Mouse (Mus musculus): ENCODE measurements at regions not wholly inside any gene's neighbourhood (a gene's known extent, or its start where the extent isn't known, plus 50 kb on each side); places are given as distances from the start of the nearest gene placed in this dataset.
"Not testable (repeated sequence)": the region's sequence is repeated elsewhere in the genome, so short reads cannot be mapped to it uniquely, and the experiment has no call there.

DNA sequence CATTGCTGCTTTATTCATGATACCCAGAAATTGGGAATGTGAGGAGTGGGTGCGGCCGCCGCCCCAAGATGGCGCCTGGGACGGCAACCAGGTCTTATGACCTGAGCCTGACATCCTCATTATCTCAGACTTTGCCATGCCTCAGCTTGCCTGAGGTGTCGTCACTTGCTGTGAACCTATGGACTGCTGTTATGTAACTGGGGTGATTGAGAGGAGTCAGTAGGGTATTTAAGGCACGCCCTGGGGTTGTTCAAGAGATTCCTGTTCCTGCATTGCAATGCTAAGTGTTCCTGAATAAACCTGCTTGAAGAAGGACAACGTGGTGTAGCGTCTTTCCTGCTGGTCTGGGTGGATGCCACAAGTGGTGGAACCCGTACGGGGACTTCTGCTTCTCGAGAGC, 211.4 kb upstream of the Pou3f2 start:
- 94% methylated on average over 12 of the region's 12 CpGs for WGBS
- Histone ChIP-seq H3K9ac (ENCODE audit: low read length) (no peak overlapping the region), H3K27me3 (ENCODE audit: control insufficient read depth, insufficient read depth, low read length) (no peaks in the 10 kb centered on the region), H3K36me3 (ENCODE audit: control insufficient read depth, insufficient read depth, low read length) (no peaks in the 10 kb centered on the region), H3K4me3 (ENCODE audit: low read depth, low read length) (no peak overlapping the region), H3K4me2 (ENCODE audit: low read depth, low read length, severe bottlenecking) (no peak overlapping the region), H3K9me3 (ENCODE audit: control insufficient read depth, low read length) (no peaks in the 10 kb centered on the region; the same call in 1 of the 2 replicates), H3K27ac (ENCODE audit: low read depth, low read length) (no peak overlapping the region), H3K4me1 (replicated peaks; ENCODE audit: control insufficient read depth, insufficient read depth, low read length) (no peaks in the 10 kb centered on the region)
- ATAC-seq (replicated peaks; ENCODE audit: low FRiP score) (no peak), DNase-seq (ENCODE audit: low spot score) (no peak)

DNA sequence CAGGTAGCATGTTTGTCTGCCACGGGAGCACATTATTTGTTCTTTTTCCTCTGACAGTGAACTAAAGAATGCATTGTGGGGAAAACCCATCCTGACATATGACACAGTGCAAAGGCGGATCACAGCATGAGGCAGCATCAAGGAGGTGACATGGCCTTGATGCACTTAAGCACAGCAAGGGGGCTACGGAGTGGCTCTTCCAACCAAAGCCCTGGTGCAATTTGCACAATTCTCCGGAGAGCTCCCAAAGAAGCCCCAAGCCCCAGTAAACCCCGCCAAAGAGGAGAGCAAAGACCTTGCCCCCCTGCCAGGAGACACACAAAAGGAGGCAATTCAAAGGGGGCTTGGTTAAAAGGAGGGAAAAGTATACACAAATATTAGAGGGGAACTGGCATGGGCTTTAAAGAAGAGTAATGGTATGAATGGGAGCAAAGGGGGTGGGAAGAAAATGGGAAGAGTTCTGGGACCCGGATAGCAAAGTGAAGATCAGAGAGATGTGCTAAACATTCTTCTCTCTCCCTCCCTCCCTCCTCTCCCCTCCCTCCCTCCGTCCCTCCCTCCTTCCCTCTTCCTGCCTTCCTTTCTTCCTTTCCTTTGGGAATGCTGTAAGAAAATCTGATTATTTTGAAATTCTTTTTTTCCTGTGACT, 179.7 kb upstream of the Pou3f2 start:
- H3K9ac ChIP-seq (ENCODE audit: low read length): no peak overlapping the region
- peak overlapping the region; percentile 15; the same call in 1 of the 2 replicates for H3K4me2 ChIP-seq (ENCODE audit: low read depth, low read length, severe bottlenecking)
- no peaks in the 10 kb centered on the region for H3K27me3 ChIP-seq (ENCODE audit: control insufficient read depth, insufficient read depth, low read length)
- no peak overlapping the region for H3K4me3 ChIP-seq (ENCODE audit: low read depth, low read length)
- ATAC-seq (replicated peaks; ENCODE audit: low FRiP score) (peak; percentile 82), DNase-seq (ENCODE audit: low spot score) (peak; percentile 53)
- no peak overlapping the region for H3K27ac ChIP-seq (ENCODE audit: low read depth, low read length)
- peaks cover 4% of the 10 kb centered on the region; the same call in 1 of the 2 replicates for H3K4me1 ChIP-seq (replicated peaks; ENCODE audit: control insufficient read depth, insufficient read depth, low read length)
- no peaks in the 10 kb centered on the region for H3K9me3 ChIP-seq (ENCODE audit: control insufficient read depth, low read length)
- H3K36me3 ChIP-seq (ENCODE audit: control insufficient read depth, insufficient read depth, low read length): no peaks in the 10 kb centered on the region
- 1% methylated on average over 7 of the region's 7 CpGs for WGBS

DNA sequence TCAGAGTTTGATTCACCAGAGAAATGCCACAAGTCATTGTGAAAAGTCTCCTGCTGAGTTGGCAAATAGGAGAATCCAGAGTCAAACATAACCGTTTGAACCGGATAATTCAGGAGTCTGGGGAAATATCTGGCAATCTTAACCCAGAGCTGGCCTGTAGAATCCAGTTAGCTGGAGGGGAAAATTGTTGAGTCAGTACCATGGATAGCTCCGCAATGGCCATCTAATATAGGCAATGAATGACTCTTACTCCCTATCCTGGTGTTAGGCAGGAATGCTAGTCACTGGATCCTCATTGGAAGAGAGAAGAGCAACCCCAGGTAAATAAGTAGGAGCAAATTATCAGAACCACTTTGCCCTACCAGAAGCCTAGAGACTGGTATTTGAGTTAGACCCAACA, 157.4 kb upstream of the Pou3f2 start:
- no peaks in the 10 kb centered on the region for H3K27me3 ChIP-seq (ENCODE audit: control insufficient read depth, insufficient read depth, low read length)
- H3K9me3 ChIP-seq (ENCODE audit: control insufficient read depth, low read length): no peaks in the 10 kb centered on the region
- DNase-seq (ENCODE audit: low spot score) (no peak), ATAC-seq (replicated peaks; ENCODE audit: low FRiP score) (no peak)
- no peak overlapping the region for H3K4me3 ChIP-seq (ENCODE audit: low read depth, low read length)
- no peak overlapping the region for H3K27ac ChIP-seq (ENCODE audit: low read depth, low read length)
- no peaks in the 10 kb centered on the region for H3K4me1 ChIP-seq (replicated peaks; ENCODE audit: control insufficient read depth, insufficient read depth, low read length)
- H3K36me3 ChIP-seq (ENCODE audit: control insufficient read depth, insufficient read depth, low read length): no peaks in the 10 kb centered on the region
- 62% methylated on average over 3 of the region's 3 CpGs for WGBS
- no peak overlapping the region for H3K4me2 ChIP-seq (ENCODE audit: low read depth, low read length, severe bottlenecking)
- H3K9ac ChIP-seq (ENCODE audit: low read length): no peak overlapping the region

DNA sequence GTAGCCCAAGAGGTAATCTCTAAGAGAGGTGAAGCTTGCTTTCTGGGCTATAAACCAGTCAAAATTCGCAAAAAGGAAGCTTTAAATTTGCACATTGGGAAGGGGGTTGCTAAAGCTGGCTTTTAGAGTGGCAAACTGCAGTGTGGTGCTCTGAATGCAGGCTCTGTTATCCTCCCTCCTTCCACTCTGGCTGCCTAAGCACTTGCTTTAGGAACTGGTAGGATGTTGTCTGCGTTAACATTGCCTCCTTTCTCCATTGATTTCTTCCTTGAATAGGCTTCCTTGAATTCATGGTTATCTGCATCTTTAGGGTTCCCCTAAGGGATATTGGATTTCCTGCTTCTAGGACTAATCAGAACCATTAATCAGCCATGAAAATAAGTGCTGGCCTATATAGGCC, 120.8 kb upstream of the Pou3f2 start:
- Histone ChIP-seq H3K4me2 (ENCODE audit: low read depth, low read length, severe bottlenecking) (no peak overlapping the region), H3K4me3 (ENCODE audit: low read depth, low read length) (no peak overlapping the region), H3K36me3 (ENCODE audit: control insufficient read depth, insufficient read depth, low read length) (no peaks in the 10 kb centered on the region), H3K4me1 (replicated peaks; ENCODE audit: control insufficient read depth, insufficient read depth, low read length) (no peaks in the 10 kb centered on the region), H3K9me3 (ENCODE audit: control insufficient read depth, low read length) (no peaks in the 10 kb centered on the region), H3K27ac (ENCODE audit: low read depth, low read length) (no peak overlapping the region), H3K9ac (ENCODE audit: low read length) (no peak overlapping the region), H3K27me3 (ENCODE audit: control insufficient read depth, insufficient read depth, low read length) (no peaks in the 10 kb centered on the region)
- WGBS: 66% methylated on average over 2 of the region's 2 CpGs
- no peak for DNase-seq (ENCODE audit: low spot score)
- ATAC-seq (replicated peaks; ENCODE audit: low FRiP score): no peak

DNA sequence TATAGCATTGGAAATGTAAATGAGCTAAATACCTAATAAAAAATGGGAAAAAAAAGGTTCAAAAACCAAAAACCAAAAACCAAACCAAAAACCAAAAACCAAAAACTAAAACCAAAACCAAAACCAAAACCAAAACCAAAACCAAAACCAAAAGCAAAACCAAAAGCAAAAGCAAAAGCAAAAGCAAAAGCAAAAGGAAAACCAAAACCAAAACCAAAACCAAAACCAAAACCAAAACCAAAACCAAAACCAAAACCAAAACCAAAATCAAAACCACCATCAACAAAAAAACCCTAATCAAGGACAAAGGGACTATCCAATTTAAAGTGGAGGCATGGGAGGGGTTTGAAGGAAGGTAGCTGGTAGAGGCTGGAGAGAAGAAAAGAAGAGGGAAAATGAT, 114.0 kb upstream of the Pou3f2 start:
- not testable (repeated sequence) for H3K9me3 ChIP-seq (ENCODE audit: control insufficient read depth, low read length); H3K27ac ChIP-seq (ENCODE audit: low read depth, low read length); H3K4me1 ChIP-seq (replicated peaks; ENCODE audit: control insufficient read depth, insufficient read depth, low read length); H3K4me2 ChIP-seq (ENCODE audit: low read depth, low read length, severe bottlenecking); H3K9ac ChIP-seq (ENCODE audit: low read length); DNase-seq (ENCODE audit: low spot score); H3K36me3 ChIP-seq (ENCODE audit: control insufficient read depth, insufficient read depth, low read length); H3K4me3 ChIP-seq (ENCODE audit: low read depth, low read length); H3K27me3 ChIP-seq (ENCODE audit: control insufficient read depth, insufficient read depth, low read length); ATAC-seq (replicated peaks; ENCODE audit: low FRiP score)

DNA sequence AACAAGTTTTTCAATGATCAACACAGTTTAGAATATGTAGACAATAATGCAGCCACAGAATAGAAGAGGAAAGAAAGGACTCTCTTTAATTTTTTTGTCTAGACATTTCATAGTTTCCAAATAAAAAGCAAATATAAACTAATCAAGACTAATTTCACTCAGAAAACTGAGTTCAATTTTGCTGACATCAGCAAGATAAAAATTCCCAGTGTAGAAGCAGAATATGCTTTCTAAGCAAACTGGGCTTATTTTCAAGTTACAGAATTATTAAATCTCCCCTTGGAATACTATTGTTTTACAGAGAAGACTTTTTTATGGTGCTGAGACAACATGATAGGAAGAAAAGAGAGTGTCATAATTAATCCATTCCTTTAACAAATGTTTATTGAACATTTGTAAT, 99.0 kb upstream of the Pou3f2 start:
- Histone ChIP-seq H3K27me3 (ENCODE audit: control insufficient read depth, insufficient read depth, low read length) (no peaks in the 10 kb centered on the region), H3K4me3 (ENCODE audit: low read depth, low read length) (no peak overlapping the region), H3K9me3 (ENCODE audit: control insufficient read depth, low read length) (no peaks in the 10 kb centered on the region), H3K36me3 (ENCODE audit: control insufficient read depth, insufficient read depth, low read length) (no peaks in the 10 kb centered on the region), H3K4me1 (replicated peaks; ENCODE audit: control insufficient read depth, insufficient read depth, low read length) (no peaks in the 10 kb centered on the region), H3K4me2 (ENCODE audit: low read depth, low read length, severe bottlenecking) (no peak overlapping the region), H3K27ac (ENCODE audit: low read depth, low read length) (no peak overlapping the region), H3K9ac (ENCODE audit: low read length) (no peak overlapping the region)
- no peak for DNase-seq (ENCODE audit: low spot score)
- no peak for ATAC-seq (replicated peaks; ENCODE audit: low FRiP score)

DNA sequence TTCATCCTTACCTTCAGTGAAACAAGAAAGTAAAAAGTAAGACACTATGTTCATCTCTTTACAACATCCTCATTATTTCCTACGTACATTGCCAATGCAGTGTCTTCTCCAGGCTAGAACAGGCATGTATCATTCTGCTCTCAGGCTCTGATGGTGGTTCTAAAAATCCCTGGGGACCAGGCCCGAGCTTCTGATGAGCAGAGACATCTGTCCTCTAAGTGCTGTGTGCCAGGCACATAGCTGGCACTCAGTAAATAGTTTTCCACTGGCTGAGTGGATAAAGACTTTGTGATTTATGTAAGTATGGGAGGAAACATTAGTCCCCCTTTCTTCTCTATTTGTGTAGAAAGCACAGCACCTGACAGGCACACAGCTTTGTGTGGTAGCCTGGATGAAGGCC, 77.8 kb upstream of the Pou3f2 start:
- DNase-seq (ENCODE audit: low spot score) (no peak), ATAC-seq (replicated peaks; ENCODE audit: low FRiP score) (no peak)
- Histone ChIP-seq H3K9ac (ENCODE audit: low read length) (no peak overlapping the region), H3K4me2 (ENCODE audit: low read depth, low read length, severe bottlenecking) (no peak overlapping the region), H3K36me3 (ENCODE audit: control insufficient read depth, insufficient read depth, low read length) (no peaks in the 10 kb centered on the region), H3K27me3 (ENCODE audit: control insufficient read depth, insufficient read depth, low read length) (no peaks in the 10 kb centered on the region), H3K4me1 (replicated peaks; ENCODE audit: control insufficient read depth, insufficient read depth, low read length) (no peaks in the 10 kb centered on the region), H3K27ac (ENCODE audit: low read depth, low read length) (no peak overlapping the region), H3K4me3 (ENCODE audit: low read depth, low read length) (no peak overlapping the region), H3K9me3 (ENCODE audit: control insufficient read depth, low read length) (no peaks in the 10 kb centered on the region)
- 78% methylated on average over 2 of the region's 2 CpGs for WGBS

DNA sequence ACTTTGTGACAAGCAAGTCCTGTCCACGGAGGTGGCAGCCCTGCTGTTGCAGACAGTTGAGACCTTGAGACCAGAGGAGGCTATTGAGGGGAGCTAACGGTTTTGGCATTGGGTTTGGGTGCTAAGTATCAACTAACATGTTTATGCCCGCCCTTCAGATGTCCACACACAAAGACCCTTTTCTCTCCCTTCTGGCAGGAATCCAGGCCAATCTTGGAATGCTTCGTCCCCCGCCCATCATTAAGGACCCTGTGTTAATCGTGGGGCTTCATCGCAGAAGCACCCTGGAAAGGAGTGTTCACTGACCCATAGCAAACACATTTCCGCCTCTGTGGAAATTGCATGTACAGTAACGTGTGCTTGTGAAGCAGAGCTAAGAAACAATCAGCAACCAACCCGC, 76.4 kb upstream of the Pou3f2 start:
- H3K4me3 ChIP-seq (ENCODE audit: low read depth, low read length): no peak overlapping the region
- ATAC-seq (replicated peaks; ENCODE audit: low FRiP score): peak; percentile 81
- peak; percentile 51 for DNase-seq (ENCODE audit: low spot score)
- no peaks in the 10 kb centered on the region for H3K9me3 ChIP-seq (ENCODE audit: control insufficient read depth, low read length)
- H3K27me3 ChIP-seq (ENCODE audit: control insufficient read depth, insufficient read depth, low read length): no peaks in the 10 kb centered on the region
- peak overlapping the region; percentile 20; the same call in 1 of the 2 replicates for H3K9ac ChIP-seq (ENCODE audit: low read length)
- no peaks in the 10 kb centered on the region for H3K36me3 ChIP-seq (ENCODE audit: control insufficient read depth, insufficient read depth, low read length)
- H3K27ac ChIP-seq (ENCODE audit: low read depth, low read length): no peak overlapping the region
- H3K4me2 ChIP-seq (ENCODE audit: low read depth, low read length, severe bottlenecking): no peak overlapping the region
- WGBS: 32% methylated on average over 10 of the region's 10 CpGs
- no peaks in the 10 kb centered on the region for H3K4me1 ChIP-seq (replicated peaks; ENCODE audit: control insufficient read depth, insufficient read depth, low read length)

Measured in forebrain, embryonic 11.5 days (tissue).